Mouse (Mus musculus) CD4-positive helper T cell, adult 2 months (primary cell): ENCODE measurements around the gene Btbd17.

Experiments used
- DNase-seq: peaks from one replicate; pipeline ENCODE4 v3.0.0-alpha.2; 2012; ENCODE audit warnings: low read depth, missing footprints, low spot score

Btbd17 gene

GRCm38 (mm10) chr11:114803990-114804389 lies 8.2 kb upstream of the Btbd17 start:
- no peak for DNase-seq

DNA sequence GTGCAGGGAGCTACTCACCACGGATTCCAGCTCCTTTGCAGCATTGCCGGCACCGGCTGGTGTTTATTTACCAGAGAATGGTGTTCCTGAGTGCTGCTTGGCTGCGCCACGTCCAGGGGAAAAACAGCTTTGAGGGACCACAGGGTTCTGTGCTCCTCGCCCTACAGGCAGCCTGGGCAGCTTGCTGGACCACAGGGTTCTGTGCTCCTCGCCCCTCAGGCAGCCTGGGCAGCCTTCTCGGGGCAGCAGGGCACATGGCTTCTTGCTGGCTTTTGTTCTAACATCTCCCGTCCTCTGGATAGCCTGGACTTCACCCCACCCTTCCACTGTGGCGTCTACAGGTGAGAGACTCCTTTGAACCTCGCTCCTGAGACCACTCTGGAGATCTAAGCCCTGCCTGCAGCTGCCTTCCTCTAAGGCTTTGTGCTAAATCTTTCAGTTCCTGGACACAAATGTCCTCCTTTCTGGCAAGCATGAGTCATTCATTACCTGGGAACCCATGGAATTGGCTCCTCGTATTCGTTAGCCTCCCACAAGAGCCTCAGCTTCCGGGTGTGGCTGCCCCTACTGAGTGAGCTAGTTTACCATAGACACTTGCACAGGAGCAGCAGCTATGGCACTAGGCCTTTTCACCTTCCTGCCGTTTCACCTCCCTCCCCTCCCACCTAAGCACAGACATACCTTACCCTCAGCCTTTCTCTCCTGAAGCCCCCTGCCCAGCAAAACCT lies 7.0 kb upstream of the Btbd17 start:
- DNase-seq: no peak

DNA sequence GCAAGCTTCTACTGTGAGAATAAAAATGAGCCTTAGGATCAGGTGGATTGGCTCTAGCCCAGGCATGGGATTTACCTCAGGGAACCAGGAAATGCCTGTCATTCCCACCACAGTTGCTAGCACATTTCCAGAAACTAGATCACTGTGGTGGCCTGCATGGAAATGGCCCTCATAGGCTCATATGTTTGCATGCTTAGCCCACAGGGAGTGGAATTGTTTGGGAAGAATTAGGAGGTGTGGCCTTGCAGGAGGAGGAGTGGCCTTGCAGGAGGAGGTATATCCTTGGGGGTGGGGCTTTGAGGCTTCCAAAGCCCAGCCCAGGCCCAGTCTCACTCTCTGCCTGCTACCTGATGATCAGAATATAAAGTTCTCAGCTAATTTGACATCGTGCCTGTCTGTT lies 6.2 kb upstream of the Btbd17 start:
- DNase-seq: no peak

GRCm38 (mm10) chr11:114798624-114799023 lies 2.9 kb upstream of the Btbd17 start, which contains the start of gene Gpr142:
Gene Gpr142, plus strand, starts transcription at chr11:114798924.
- DNase-seq: no peak

- DNase-seq: no peak
Observed at GRCm38 (mm10) chr11:114797981-114798380, 2.2 kb upstream of the Btbd17 start.

DNA sequence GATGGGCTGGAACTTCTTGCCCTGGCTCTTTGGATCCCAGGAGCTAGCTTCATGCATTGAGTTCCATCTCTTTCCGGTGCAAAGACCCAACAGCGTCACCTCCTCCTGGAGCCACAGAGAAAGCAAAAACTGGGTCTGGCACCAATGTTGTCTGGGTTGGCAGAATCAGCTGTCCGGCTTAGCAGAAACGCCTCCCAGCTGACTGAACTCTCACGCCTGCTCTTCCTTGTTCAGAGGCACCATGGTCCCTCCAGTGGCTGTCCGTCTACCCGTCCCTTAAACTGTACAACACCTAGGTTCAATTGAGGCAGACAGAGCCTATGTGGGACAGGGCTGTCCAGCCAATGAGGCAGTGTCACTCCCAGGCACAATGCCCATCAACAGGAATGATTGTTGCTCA lies 1.4 kb upstream of the Btbd17 start:
- DNase-seq: no peak

DNA sequence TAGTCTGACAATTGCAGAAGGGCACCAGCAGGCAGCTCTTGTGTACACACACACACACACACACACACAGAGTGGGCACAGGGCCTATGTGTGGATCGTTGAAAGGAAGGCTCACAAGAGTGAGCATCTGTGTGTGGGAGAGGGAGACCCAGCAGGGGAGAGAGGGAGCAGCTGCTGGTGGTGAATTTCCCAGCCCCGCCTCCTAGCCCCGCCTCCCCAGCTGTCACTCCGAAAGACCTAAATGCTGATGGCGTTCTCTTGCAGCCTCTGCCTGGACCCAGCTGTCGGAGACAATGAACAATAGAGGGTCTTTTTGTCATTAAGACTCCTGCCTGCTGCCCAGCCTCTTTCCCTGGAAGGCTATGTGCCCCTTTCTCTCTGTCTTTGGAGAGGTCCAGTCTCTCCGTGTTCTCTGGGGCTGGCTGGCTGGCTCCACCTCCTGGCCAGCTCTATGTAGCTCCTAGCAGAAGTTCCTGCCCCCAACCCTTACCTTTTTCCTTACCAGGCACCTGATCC lies 456 bp downstream of the Btbd17 start:
- DNase-seq: no peak

- DNase-seq: no peak
Observed at GRCm38 (mm10) chr11:114794691-114795090, 1.1 kb downstream of the Btbd17 start.

GRCm38 (mm10) chr11:114793868-114794545 lies 1.7 kb downstream of the Btbd17 start:
- no peak for DNase-seq

GRCm38 (mm10) chr11:114792931-114793494 lies 2.7 kb downstream of the Btbd17 start:
- no peak for DNase-seq

DNA sequence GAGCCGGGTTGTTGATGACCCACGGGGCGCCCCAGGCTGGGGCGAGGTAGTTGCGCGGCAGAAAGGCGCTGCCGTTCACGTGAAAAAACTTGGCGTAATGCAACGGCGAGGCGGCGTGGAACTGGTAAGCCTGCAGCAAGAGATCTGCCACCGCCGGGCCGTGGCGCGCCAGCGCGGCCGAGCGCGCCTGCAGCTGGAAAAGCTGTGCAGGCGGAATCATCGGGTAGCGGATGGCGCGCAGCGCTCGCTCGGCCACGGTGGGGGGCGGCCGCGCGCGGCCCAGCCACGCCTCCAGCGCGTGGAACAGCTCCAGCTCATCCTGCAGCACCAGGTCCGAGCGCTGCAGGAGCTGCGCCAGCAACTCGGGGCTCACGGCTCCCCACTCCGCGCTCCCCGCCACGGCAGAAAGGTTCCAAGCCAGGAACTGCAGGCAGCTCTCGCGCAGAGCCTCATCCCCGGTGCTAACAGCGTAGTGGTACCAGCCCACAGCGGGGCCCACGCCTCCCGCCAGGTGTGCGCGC lies 3.8 kb downstream of the Btbd17 start:
- DNase-seq: no peak

DNA sequence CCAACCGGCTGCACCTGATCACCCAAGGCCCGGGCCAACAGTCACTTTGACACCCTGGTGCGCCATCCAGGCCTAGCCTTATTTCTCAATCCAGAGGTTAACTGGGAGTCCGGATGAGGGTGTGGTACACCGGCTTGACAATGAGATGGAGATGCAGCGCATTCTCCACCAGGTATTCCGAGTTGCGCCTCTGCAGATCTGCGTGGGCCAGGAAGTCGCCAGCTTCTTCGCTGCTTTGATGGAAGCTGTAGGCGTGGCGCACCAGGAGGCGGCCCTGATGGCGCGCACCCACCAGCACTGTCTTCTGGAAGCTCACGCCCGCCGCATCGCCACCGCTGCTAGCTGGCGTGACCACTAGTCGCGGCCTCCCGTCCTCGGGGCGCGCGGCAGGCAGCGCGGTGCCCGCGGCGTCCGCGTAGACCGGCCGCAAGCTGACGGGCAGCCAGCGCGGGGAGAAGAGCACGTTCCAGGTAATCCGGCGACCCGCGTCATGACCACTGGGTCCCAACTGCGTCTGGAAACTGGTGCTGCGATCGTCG lies 4.3 kb downstream of the Btbd17 start:
- no peak for DNase-seq

DNA sequence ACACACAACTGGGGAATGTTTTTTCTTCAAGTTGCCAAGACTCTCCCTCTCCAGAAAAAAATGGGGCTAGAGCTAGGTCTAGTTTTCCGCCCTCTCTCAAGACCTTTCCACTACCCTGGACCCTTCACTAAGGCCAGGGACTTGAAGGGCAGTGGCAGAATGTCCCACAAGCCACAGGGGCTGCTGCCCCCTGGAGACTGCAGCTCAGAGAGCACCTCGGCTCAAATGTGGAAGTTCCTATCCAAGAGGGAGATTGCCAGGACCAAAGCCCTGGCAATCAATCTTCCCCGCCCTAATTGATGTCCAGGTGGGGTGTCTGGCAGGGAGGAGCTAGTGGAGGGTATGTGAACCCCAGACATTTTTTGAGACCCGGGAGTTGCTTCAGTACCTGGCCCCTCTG lies 4.9 kb downstream of the Btbd17 start:
- no peak for DNase-seq

DNA sequence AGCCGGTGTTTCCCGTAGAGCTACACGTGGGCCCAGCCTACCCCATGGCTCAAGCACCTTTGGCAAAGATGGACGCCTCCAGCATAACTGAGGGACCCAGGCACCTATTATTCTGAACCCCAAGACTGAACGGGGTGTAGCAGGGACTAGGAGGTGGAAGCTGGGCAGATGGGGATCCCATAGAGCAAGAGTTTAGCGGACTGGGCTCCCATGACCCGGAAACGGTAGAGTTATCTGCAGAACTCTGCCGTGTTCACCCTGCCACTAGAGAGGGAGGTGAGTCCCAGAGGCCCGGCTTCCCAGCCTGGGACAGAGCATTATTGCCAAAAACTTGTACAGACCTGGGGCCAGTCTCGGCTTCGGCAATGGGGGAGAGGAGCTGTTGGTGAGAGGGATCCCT lies 5.6 kb downstream of the Btbd17 start:
- no peak for DNase-seq

GRCm38 (mm10) chr11:114789716-114790115 lies 6.0 kb downstream of the Btbd17 start:
- DNase-seq: no peak

DNA sequence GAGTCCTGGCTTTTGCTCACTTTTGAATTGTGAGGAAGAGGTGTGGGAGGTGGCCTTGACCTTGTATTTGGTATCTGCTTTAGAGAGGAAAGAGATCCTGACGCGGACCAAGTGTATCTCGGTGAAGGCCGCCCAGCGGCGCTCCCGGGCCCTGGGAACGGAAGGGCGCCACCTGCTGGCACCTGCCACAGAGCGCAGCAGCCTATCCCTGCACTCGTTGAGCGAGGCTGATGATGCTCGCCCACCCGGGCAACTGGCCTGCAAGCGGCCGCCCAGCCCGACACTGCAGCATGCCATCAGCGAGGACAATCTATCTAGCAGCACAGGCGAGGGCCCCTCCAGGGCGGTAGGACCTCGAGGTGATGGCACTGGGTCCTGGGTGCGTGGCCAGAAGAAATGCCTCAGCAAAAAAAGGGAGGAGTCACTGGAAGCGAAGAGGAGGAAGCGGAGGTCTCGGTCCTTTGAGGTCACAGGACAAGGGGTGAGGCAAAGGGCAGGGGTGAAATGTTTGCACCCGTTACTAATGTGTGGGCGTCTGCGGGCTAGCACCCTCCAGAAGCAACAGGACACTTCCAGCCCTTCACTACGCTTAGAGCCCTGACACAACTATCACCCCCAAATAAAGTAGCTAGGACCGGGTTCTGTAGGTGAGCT lies 6.6 kb downstream of the Btbd17 start:
- DNase-seq: peak; percentile 68

- DNase-seq: no peak
Observed at GRCm38 (mm10) chr11:114787611-114788010, 8.1 kb downstream of the Btbd17 start.

DNA sequence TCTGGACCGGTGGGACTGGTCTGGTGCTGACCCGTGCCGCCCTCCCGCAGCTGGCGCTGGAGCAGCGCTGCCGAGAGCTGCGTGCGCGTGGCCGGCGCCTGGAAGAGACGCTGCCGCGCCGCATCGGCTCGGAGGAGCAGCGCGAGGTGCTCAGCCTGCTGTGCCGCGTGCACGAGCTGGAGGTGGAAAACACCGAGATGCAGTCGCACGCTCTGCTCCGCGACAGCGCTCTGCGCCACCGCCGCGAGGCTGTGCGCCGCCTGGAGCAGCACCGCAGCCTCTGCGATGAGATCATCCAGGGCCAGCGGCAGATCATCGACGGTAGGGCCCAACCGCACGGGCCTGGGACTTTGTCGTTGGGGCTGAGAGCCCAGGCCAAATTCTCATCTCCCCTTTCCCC lies 9.4 kb downstream of the Btbd17 start:
- peak; percentile 44 for DNase-seq

DNA sequence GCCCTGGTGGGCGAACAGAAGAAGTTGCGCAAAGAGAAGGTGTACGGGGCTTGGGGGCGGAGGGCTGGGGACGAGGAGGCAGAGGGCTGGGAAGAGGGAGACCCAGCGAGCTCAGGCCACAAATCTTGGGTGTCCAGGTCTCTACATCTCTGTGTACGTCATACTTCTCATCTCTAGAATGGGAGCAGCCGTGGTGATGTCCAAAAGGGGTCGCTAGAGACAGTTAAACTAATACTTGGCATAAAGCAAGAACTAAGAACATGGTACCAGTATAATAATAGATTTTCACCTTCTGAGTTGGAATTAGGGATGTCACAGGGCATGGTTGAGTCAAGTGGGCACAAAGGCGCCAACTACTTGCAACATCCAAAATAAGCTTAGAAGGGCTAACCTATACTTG lies 9.9 kb downstream of the Btbd17 start:
- no peak for DNase-seq

- DNase-seq: no peak
Observed at GRCm38 (mm10) chr11:114780076-114780475, 15.7 kb downstream of the Btbd17 start.

DNA sequence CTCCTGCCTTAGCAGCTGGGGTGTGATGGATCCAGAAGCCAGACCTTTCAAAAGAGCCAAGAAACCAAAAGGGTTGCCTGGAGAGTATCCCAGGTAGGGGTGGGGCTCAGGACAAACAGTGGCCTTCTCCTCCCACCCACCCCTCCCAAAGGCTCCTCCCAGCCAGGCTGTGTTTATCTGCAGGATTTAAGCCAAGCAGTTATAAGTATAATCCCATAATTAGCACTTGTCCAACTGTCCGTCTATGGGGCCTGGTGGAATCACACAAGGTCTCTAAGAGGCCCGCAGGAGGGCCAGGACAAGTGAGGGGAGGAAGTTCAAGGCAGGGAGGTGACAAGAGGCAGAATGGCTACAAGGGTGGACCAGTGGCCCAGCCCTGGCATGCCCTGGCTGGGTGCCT lies 23.8 kb downstream of the Btbd17 start:
- DNase-seq: no peak

GRCm38 (mm10) chr11:114769911-114770310 lies 25.8 kb downstream of the Btbd17 start:
- no peak for DNase-seq
